Mouse (Mus musculus) thymus, adult 2 months (tissue): ENCODE data around the gene Crb1.

Experiments
- CTCF ChIP-seq: fragments of 200-500 bp; IDR thresholded peaks from 2 replicates; pipeline ENCODE4 v1.5.1; 2012; ENCODE audit warnings: mild to moderate bottlenecking, control low read depth, low read length, moderate library complexity, borderline replicate concordance; ENCODE audit not compliant: control insufficient read depth, poor library complexity, insufficient read depth; ENCODE audit errors: extremely low read depth
- POLR2A ChIP-seq: fragments of 200-500 bp; IDR thresholded peaks from 2 replicates; pipeline ENCODE4 v1.6.1; 2012; ENCODE audit warnings: mild to moderate bottlenecking, low read length, control low read depth, moderate library complexity; ENCODE audit not compliant: control insufficient read depth, poor library complexity, insufficient read depth; ENCODE audit errors: extremely low read depth

- TF ChIP-seq POLR2A: no peak
- no peak for TF ChIP-seq CTCF
Observed at GRCm38 (mm10) chr1:139224309-139224949, 152.5 kb downstream of the Crb1 start.
